Mouse (Mus musculus) fat pad, adult 2 months (tissue): ENCODE measurements around the gene Sncb.

Experiments
- DNase-seq: peaks from one replicate; pipeline ENCODE4 v3.0.0-alpha.2; 2011; ENCODE audit warnings: low read depth, low spot score; ENCODE audit errors: extremely low read depth

The Sncb gene

DNA sequence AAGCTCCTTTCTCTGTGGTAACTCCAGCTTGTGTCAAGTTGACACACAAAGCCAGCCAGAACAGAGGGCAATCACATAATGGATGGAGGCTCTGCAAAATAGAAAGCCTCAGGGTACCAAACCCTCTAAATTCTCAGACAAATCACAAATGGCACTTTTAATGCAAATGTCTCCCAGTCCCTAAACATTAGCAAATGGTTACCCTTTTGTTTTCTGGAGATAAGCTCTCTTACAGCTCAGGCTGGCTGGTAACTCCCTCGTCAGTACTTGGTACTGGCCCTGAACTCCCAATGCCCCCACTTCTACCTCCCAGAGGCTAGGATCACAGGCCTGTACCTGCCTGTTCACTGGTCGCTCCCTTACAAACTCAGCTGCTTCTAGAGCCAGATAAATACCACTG lies 16.8 kb upstream of the Sncb start:
- DNase-seq: no peak

DNA sequence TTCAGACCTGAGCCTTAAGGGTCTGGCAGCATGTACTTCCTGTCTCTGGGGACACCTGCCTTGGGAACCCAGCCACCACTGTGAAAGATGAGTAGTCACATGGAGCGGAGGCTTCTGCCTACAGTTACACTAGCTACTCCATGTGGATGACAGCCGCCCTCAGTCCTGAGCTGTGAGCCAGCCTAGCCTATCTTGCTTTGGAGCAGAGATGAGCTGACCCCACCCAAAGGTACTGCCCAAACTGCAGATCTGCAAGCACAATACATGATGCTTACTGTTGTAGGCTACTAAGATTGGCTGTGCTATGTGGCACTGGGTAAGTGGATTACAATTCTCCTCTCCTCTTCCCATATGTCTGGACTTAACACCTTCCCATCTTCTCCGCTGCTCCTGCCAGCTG lies 14.7 kb upstream of the Sncb start:
- DNase-seq: no peak

DNA sequence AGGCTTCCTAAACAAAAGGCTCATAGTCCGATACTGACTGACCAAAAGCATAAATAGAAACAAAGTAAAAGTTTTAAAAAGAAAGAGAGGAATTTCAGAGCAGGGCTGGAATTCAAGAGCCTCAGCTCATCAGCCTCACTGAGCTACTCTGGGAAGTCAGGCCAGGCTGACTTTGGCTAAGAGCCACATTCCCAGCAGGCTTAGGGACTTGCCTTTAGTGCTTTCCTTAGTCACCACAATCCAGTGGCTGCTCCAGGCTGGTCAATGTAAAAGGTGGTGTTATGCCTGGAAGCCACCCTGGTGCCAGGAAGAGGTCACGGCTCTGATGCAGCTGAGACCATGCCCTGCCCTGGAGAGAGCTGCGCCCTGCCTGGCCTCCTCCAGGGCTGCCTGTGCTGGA lies 14.2 kb upstream of the Sncb start:
- no peak for DNase-seq

DNA sequence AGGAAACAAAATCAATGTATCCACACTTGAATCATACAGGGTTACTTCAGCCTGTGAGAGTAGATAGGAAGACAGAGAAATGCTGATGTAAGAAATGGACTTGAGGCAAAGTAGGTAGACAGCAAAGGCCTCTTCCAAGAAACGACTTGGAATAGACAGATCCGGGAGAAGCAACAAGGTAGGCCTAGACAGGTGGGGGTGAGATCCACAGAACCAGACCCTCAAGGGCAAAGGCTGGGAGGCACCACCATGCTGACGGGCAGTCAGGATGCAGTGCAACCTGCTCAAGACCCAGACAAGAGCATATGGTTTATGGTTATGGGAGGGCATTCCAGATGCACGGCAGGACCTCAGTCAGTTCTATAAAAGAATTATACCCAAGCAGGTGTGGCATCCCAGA lies 617 bp upstream of the Sncb start:
- no peak for DNase-seq

DNA sequence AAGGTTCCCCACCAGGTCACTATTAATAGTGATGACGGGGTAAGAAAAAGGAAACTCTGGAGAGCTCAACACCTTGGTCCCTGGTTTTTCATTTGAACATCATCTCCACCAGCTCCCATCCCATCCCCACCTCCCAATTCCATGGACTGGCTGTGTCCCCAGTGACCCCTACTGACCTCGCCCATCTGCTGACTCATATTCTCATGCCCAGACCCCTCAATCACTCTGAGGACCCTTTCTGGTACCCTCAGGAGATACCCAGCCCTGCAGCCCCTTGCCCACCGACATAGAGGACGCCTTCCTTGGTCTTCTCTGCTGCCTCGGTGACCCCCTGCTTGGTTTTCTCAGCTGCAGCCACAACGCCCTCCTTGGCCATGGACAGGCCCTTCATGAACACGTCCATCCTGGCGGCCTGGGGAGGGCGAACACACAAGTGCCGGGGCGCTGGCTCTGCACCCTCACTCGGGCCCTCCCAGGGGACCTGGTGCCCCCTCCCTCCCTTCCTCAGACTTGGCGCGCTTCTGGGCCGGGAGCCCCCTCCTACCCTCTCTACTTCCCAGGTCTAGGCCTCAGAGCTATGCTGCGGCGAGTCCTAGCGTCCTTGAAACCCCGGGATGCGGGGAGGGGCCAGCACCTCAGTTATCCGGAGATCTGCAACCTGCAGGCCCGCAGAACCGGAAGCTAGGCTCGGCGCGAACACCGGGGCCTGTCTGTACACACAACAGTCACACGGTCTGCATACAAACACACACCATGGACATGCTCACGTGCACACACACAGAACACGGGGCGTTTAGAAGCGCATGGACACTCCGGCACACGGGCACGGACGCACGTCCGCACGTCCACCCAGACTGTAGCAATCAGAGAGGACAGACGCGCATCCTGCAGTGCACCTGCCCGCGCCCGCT lies 859 bp downstream of the Sncb start:
- DNase-seq: no peak

DNA sequence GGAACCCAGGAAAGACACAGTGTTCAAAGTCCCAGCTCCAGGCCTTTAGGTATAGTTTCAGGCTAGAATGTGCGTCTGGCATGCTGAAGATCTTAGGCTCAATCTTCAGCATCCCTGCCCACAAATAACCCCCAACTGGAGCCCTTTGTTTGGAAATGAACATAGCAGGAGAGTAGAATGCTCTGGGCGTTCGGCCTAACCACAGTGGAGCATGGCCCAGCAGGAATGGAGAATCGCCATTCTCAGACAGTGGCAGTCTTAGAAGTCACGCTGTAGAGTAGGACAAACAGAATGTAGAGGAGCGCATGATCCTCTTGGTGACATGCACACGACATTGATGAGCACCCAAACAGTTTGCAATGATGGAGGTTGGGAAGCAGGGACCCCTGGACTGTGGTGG lies 5.5 kb downstream of the Sncb start:
- no peak for DNase-seq

DNA sequence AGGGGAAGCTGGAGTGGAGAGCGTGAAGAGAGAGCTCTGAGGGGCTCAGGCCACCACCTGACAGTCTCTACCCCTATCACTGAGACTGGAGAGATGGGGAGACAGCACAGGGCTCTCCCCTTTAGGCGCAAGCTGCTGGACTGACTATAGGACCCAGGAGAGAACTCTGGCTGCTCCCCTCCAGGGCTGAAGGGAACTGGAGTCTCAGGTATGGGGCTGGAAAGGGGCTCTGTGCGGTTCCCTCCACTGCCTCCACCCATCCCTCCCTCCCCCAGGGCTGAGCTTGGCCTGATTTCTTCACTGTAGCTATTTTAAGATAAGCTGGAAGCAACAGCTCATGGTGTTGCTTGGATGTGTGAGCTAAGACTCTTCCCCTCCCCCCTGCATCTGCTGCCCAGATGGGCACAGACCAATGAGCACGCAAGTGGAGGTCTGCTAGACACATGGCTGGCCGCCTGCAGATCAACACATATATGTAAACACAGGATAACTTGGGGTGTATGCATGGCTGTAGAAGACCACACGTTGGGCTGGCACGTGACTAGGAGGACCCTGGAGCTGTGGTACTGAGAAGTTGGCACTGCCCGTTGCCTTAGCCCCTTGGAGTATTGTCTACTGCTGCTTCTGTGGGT lies 6.1 kb downstream of the Sncb start:
- DNase-seq: no peak

DNA sequence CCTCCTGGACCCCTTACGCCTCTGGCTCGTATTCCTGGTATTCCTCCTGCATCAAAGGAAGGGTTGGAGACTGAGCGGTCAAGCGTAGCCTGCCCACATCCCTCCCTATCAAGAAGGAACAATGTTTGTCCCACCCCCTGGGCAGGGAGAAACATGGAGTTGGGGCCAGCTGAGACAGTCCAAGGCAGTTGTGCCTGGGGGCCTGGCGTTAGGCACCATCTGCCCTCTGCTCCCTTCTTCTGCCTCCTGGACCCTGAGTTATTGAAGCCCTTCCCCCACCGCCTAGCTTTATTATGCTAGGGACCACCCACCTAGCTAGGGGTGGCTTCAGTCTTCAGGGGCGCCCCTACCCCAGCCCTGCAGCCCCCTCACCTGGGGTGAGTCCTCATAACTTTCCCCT lies 6.9 kb downstream of the Sncb start:
- DNase-seq: no peak

DNA sequence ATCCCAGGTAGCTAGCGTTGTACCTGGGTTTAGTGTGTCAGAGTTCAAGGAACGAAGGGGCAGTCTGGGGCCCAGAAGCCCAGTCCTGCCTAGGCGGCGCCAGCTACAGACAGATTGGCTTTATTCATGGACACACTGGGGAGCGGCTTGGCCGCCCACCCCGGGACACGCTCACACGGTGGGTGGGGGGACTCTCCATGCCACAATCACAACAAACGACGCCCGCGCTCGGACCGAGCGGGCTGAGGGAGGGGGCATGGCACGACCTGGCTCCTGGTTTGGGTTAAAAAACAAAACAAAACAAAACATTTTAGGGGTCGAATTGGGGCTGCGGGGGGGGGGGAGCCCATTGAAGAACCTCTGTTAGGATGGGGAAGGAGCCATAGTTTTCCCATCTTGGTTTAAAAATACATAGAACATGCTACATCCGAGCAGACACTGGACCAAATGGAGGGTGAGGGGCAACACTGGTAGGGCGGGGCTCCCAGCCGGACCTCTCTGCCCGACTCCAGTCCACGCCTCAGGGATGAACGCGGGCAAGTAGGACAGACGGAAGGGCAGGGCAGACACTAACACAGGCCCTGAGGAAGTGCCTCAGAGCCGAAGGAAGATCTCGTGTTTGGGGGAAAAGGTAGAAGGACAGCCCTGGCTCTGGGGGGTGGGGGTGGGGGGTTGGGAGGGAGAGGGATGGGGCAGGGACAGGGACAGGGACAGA lies 7.5 kb downstream of the Sncb start:
- DNase-seq: no peak

DNA sequence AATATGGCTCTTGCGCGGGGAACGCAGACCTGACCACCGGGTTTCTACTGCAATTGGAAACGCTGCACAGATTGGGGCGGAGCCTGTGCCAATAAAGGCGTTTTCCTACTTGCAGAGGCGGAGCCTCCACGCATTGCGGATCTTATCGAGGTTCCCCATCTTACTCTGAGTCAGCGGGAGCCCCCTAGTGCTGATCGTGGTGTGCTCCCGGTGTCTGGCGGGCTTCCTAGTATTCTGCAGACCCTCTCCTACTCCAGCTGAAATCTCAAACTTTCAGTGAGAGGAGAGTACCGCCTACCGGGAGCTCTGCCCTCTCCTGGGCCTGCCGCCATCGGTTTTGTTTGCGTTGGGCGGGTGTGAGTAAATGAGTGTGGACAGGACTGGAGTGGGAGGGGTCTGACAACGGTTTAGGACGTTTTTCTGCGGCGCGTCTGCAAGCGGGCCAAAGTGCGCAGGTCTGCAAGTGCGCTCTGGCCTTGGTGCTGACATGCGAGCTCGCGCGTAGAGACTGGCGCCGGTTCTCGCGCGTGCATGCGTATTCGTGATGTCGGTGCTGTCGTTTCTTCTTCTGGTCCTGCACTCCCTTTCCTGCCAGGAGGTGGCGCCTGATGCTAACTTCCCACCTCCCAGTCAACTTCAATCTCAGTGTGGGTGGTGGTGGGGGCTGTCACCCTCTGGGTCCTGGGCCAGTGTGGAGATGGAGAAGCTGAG lies 8.2 kb downstream of the Sncb start:
- DNase-seq: no peak

DNA sequence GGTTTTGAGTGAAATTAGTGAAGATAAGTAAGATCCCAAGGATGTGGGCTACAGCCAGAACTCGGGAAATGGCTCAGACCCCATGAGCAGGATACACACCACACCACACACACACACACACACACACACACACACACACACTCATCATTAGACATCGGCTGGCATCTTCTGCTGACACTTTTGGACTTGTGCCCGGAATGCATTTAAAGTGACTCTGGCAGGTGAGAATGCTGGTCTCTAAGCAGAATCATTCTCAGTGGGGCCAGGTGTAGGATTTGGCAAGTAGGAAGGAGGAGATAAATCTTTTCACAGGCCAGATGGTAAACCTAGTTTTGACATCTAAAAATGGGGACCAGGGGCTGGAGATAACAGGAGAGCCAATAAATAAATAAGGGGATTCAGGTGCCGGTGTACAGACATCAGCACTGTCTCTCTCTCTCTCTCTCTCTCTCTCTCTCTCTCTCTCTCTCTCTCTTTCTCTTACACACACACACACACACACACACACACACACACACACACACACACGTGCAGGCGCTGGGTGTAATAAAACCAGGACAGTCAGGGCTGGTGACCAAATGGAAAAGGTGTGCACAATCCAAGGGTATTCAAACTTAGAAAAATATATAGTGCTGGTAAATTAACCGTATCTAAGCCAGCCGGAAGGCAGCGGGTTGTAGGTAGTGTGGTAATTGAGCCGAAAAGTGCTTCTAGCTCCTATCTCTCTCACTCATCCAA lies 9.1 kb downstream of the Sncb start:
- DNase-seq: no peak

DNA sequence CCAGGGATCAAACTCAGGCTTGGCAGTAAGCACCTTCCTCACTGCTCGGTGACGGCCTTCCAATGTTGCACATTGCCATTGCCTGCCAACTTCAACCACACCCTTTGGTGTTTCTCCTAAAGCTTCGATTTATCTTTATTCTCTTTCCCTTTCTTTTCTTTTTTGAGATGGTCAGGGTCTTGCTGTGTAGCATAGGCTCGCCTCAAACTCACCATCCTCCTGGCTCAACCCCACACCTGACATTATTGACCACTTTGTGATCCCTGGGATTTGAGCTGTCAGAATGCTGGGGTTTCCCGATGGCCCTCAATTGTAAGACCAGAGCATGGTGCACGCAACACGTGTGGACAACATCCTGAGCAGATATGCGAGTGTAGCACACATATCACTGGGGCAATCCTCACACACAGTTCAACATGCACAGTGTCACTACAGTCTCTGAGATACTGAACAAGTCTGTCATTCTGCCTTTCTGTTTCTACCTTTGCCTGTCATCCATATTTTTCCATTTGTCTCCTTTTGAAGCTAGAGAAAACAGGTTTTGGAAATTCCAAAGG lies 10.2 kb downstream of the Sncb start:
- no peak for DNase-seq

DNA sequence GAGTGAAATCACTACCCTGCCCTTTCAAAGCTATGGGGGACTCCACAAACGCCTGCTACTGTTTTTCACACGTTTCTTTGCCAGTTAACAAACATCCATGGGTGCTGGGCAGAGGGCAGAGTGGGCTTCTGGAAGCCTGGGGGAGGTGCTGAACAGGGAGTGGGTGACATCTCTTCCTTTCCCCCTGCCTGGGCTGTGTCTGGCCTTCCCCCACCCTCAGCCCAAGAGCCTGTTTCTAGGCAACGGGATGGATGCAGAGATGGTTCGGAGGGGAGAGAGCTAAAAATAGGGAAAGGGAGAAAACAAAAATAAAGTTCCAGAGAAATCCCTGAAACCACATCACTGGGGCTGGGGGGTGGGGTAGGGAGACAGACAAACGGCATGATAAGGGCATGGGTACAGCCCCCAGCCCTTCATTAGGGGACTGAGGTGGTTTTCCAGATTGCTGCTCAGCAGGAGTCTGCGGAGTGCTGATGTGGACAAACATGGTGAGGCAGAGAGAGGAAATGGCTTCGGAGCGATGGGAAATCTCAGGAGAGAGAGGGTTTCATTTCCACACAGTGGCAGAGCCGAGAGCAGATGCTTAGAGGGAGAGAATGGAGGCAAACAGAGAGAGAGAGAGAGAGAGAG lies 11.1 kb downstream of the Sncb start:
- no peak for DNase-seq

DNA sequence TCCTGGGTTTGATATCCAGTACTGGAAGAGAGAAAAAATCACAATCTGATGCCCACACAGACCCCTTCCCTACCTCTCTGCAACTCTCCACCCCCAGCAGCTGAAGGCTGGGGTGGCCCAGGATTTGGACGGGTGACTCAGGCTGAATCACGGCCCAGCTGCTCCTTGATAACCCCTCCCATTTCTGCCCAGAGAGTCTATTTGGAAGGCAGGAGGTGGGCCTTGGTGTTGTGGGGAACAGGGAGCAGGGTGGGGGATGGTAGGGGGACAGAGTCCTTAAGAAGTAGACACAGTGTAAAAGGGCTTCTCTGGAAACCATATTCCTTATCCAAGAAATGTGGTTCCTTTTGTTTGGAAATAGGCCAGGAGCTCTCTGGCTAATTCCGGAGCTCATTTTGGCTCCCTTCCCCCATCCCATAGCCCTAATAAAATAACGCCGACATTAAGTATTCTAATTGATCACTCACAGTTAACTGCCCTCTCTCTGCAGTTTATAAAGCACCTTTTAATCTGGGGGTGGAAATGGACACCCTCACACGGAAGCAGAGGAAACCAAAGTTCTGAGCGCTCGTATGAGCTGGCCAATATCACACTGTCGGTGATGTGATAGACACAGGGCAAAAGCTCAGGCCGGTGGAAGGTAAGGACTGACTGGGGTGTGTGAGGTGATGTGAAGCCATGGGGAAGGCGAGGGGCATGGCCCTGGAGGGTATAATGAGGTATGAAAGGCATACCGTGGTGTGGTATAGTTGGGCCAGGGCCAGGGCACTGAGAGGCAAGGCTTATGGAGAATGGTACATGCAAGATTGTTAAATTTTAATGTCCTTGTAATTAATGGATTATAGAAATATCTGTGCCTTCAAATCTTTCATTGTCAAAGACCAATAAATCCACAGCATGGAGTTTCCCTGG lies 12.0 kb downstream of the Sncb start:
- no peak for DNase-seq

DNA sequence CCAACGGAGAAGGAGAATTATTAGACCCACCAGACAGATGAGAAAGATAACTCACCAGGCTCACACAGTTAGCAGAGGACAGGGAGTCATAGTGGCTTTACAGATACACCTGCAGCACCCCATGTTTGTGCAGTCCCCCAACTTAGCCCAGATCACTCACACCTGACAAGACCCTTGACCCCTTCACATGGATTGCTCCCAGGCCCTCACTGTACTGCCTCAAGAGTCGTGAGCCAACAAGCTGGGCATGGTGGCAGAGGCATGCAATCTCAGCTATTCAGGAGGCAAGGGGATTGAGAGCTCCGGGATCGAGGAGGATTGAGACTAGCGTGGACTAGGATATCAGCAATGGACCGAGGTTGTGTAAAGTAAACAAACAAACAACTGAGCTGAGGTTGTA lies 12.7 kb downstream of the Sncb start:
- no peak for DNase-seq

DNA sequence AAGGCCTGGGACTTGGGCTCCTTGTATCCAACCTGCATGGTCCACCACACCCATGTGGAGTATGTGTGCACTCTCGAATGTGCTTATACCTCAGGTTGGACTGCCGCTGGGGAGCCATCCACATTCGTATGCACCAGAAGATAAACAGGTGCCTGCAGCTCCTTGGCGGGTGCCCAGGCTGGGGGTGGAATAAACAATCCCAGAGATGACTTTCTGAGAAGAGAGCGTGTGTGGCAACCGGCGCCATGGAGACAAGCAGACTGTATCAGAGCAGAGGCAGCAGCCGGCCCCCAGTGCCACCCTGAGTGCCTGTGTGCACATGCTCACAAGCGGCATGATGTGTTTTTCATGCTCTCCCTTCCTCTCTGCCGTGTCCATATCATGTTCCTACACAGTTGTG lies 13.7 kb downstream of the Sncb start:
- no peak for DNase-seq

DNA sequence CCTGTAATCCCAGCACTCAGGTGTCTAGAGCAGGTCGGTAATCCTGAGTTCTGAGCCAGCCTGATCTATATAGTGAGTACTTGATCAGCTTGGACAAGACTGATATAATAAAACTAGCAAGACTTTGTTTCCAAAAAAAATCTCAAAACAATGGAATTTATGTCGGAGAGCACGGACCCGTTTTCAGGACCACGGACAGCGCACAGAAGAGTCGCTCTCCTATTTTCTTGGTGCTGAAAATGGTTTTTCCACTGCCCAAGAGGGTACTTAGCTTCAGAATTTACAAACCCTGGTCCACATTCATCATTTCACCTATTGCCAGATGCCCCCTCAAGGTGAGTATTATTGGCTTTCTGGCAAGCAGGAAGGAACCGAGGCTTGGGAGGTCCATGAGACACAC lies 15.7 kb downstream of the Sncb start:
- DNase-seq: no peak

DNA sequence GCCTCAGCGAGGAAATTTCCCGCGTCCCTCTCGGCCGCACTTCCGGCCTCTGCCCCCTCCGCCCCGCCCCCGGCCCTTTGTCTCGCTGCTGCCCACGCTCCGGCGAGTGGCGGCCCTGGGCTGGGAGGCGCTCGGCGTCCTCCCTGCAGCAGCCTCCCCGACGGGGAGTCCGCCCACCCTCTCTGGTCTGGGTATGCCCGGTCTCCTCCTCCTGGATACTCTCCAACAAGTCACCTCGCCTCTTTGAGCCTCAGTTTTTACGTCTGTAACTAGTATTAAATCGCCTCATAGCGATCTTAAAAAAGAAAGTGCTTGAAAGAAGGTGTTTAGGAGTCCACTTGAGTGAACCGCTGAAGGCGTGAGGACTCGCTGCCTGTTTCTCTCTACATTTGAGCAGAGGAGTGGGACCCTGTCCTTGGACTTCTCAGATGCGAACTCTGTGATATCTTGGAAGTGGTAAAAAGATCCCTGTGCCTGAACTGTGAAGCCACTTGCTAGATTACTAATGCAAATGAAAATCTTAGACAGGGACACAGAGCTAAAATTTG lies 16.5 kb downstream of the Sncb start, which contains the start of gene Gprin1:
TSS of gene Gprin1 (minus strand) at position 11 of the 548 bp plus-strand sequence.
- DNase-seq: no peak
